Mouse (Mus musculus) CH12.LX (cell line): ENCODE data around the gene Grin2a. TPM values are rescaled to one million over a fixed set of nuclear protein-coding genes. Genes with fewer than 3 reads are reported as not detected.

ENCODE experiments used
- DNase-seq: peaks from one replicate; pipeline ENCODE4 v3.0.0-alpha.2; 2013; ENCODE audit errors: extremely low read depth
- H3K27ac ChIP-seq: 2 replicates; pipeline ENCODE4 v1.5.1; 2012; ENCODE audit warnings: low read depth, mild to moderate bottlenecking, control low read depth, moderate library complexity; ENCODE audit not compliant: insufficient read depth
- H3K27me3 ChIP-seq: replicated peaks from 2 replicates; pipeline ENCODE3; 2012; ENCODE audit warnings: inconsistent platforms
- H3K36me3 ChIP-seq, 2 experiments: replicated peaks in 1 of 2; 2 replicates each; pipeline versions ENCODE3 to v1.6.1; 2012; ENCODE audit warnings: inconsistent platforms in 1 of 2, low read length in 1 of 2, mild to moderate bottlenecking in 1 of 2, mixed read lengths in 1 of 2, moderate library complexity in 1 of 2; ENCODE audit not compliant: control insufficient read depth in 1 of 2, insufficient read depth in 1 of 2
- H3K4me1 ChIP-seq, 2 experiments: 2 replicates each; pipeline ENCODE4 v1.6.1; 2012; ENCODE audit warnings: inconsistent platforms in 1 of 2, moderate library complexity in 1 of 2; ENCODE audit not compliant: insufficient read depth in 2 of 2, control insufficient read depth in 1 of 2
- H3K4me2 ChIP-seq: 2 replicates; pipeline ENCODE4 v1.6.1; 2012; ENCODE audit warnings: low read depth, mild to moderate bottlenecking, control low read depth; ENCODE audit not compliant: poor library complexity, insufficient read depth, severe bottlenecking
- H3K4me3 ChIP-seq, 3 experiments: fragments of 150-350 bp in 1 of 3; sonication (generic) in 1 of 3; replicated peaks in 1 of 3; 2 replicates each; pipeline versions ENCODE3 to v1.5.1; 2011 to 2012; ENCODE audit warnings: low read depth in 2 of 3, low read length in 2 of 3, mild to moderate bottlenecking in 2 of 3, moderate library complexity in 2 of 3, control low read depth in 1 of 3, improper control_type of control experiment in 1 of 3, inconsistent platforms in 1 of 3, mixed read lengths in 1 of 3; ENCODE audit not compliant: poor library complexity in 1 of 3
- H3K79me2 ChIP-seq: replicated peaks from 2 replicates; pipeline ENCODE4 v1.6.1; 2012; ENCODE audit warnings: mild to moderate bottlenecking, moderate library complexity; ENCODE audit not compliant: control insufficient read depth, poor library complexity, insufficient read depth, severe bottlenecking; ENCODE audit errors: extremely low read depth
- H3K9ac ChIP-seq: 2 replicates; pipeline ENCODE4 v1.6.1; 2012; ENCODE audit warnings: low read depth, mild to moderate bottlenecking, control low read depth, moderate library complexity; ENCODE audit not compliant: insufficient read depth
- H3K9me3 ChIP-seq: replicated peaks from 2 replicates; pipeline ENCODE3; 2012; ENCODE audit warnings: low read length, inconsistent platforms, mixed read lengths
- BHLHE40 ChIP-seq: IDR thresholded peaks from 2 replicates; pipeline ENCODE4 v1.6.1; 2011; ENCODE audit warnings: mild to moderate bottlenecking, low read depth, low read length, improper control_type of control experiment
- CHD1 ChIP-seq: IDR thresholded peaks from 2 replicates; pipeline ENCODE4 v1.6.1; 2012; ENCODE audit warnings: low read depth, low read length, improper control_type of control experiment, inconsistent platforms
- CHD2 ChIP-seq: IDR thresholded peaks from 2 replicates; pipeline ENCODE4 v1.6.1; 2011; ENCODE audit warnings: low read length, improper control_type of control experiment
- ELF1 ChIP-seq: IDR thresholded peaks from 2 replicates; pipeline ENCODE4 v1.6.1; 2014; ENCODE audit warnings: low read depth, mild to moderate bottlenecking, inconsistent platforms, low read length, improper control_type of control experiment
- EP300 ChIP-seq: IDR thresholded peaks from 2 replicates; pipeline ENCODE4 v1.6.1; 2011; ENCODE audit warnings: low read length, improper control_type of control experiment
- GABPA ChIP-seq: IDR thresholded peaks from 2 replicates; pipeline ENCODE4 v1.6.1; 2012; ENCODE audit warnings: low read depth, low read length, improper control_type of control experiment, inconsistent platforms; ENCODE audit not compliant: insufficient replicate concordance
- HCFC1 ChIP-seq: IDR thresholded peaks from 2 replicates; pipeline ENCODE4 v1.6.1; 2012; ENCODE audit warnings: low read depth, mild to moderate bottlenecking, inconsistent platforms, low read length, improper control_type of control experiment
- IRF4 ChIP-seq: IDR thresholded peaks from 2 replicates; pipeline ENCODE4 v1.6.1; 2014; ENCODE audit warnings: low read depth, mild to moderate bottlenecking, inconsistent platforms, low read length, improper control_type of control experiment
- KAT2A ChIP-seq: IDR thresholded peaks from 2 replicates; pipeline ENCODE4 v1.6.1; 2012; ENCODE audit warnings: low read length, improper control_type of control experiment, inconsistent platforms; ENCODE audit not compliant: insufficient replicate concordance
- MAFK ChIP-seq: IDR thresholded peaks from 2 replicates; pipeline ENCODE4 v1.6.1; 2011; ENCODE audit warnings: low read length, improper control_type of control experiment; ENCODE audit not compliant: insufficient replicate concordance
- MXI1 ChIP-seq: IDR thresholded peaks from 2 replicates; pipeline ENCODE4 v1.6.1; 2011; ENCODE audit warnings: mild to moderate bottlenecking, low read depth, low read length, improper control_type of control experiment
- MYC ChIP-seq: IDR thresholded peaks from 2 replicates; pipeline ENCODE4 v1.6.1; 2011; ENCODE audit warnings: low read depth, mild to moderate bottlenecking, improper control_type of control experiment, low read length
- NELFE ChIP-seq: IDR thresholded peaks from 2 replicates; pipeline ENCODE4 v1.6.1; 2011; ENCODE audit warnings: low read depth, low read length, improper control_type of control experiment
- NRF1 ChIP-seq: IDR thresholded peaks from 2 replicates; pipeline ENCODE4 v1.6.1; 2014; ENCODE audit warnings: low read depth, mild to moderate bottlenecking, inconsistent platforms, low read length, improper control_type of control experiment, moderate library complexity
- PAX5 ChIP-seq: IDR thresholded peaks from 2 replicates; pipeline ENCODE4 v1.6.1; 2012; ENCODE audit warnings: low read length, inconsistent platforms, mixed read lengths
- POLR2A ChIP-seq: IDR thresholded peaks from 2 replicates; pipeline ENCODE4 v1.6.1; 2011; ENCODE audit warnings: low read depth, mild to moderate bottlenecking, improper control_type of control experiment, low read length
- POLR2AphosphoS2 ChIP-seq: IDR thresholded peaks from 2 replicates; pipeline ENCODE4 v1.6.1; 2011; ENCODE audit warnings: low read depth, low read length, improper control_type of control experiment
- RAD21 ChIP-seq: IDR thresholded peaks from 2 replicates; pipeline ENCODE4 v1.6.1; 2011; ENCODE audit warnings: low read depth, mild to moderate bottlenecking, low read length, improper control_type of control experiment, moderate library complexity
- SMC3 ChIP-seq: IDR thresholded peaks from 2 replicates; pipeline ENCODE4 v1.6.1; 2011; ENCODE audit warnings: low read depth, low read length, improper control_type of control experiment
- TBP ChIP-seq: conservative IDR thresholded peaks from 2 replicates; pipeline ENCODE4 v1.6.1; 2011; ENCODE audit warnings: low read depth, low read length, improper control_type of control experiment
- UBTF ChIP-seq: IDR thresholded peaks from 2 replicates; pipeline ENCODE4 v1.6.1; 2012; ENCODE audit warnings: low read depth, mild to moderate bottlenecking, inconsistent platforms, low read length, improper control_type of control experiment, moderate library complexity
- USF1 ChIP-seq: IDR thresholded peaks from 2 replicates; pipeline ENCODE4 v1.6.1; 2014; ENCODE audit warnings: low read depth, mild to moderate bottlenecking, inconsistent platforms, low read length, improper control_type of control experiment
- USF2 ChIP-seq: conservative IDR thresholded peaks from 2 replicates; pipeline ENCODE4 v1.6.1; 2011; ENCODE audit warnings: low read depth, low read length, improper control_type of control experiment
- ZC3H11A ChIP-seq: IDR thresholded peaks from 2 replicates; pipeline ENCODE4 v1.6.1; 2012; ENCODE audit warnings: low read depth, mild to moderate bottlenecking, inconsistent platforms, low read length, improper control_type of control experiment
- ZKSCAN1 ChIP-seq: IDR thresholded peaks from 2 replicates; pipeline ENCODE4 v1.6.1; 2012; ENCODE audit warnings: low read depth, inconsistent platforms, low read length, improper control_type of control experiment, borderline replicate concordance
- dilution Hi-C: fragments of 300-500 bp; cut with MboI; formaldehyde crosslinking; loops from 2 replicates; pipeline ENCODE4 v1.14.3; 2020; ENCODE audit warnings: low sequenced_read_pairs; ENCODE audit not compliant: extremely low pct_unique_long_range_greater_than_20kb, extremely low pct_ligation_motif_present
- in situ Hi-C: fragments of 300-500 bp; cut with MboI; formaldehyde crosslinking; loops from 3 replicates; pipeline ENCODE4 v1.14.3; 2019; ENCODE audit warnings: low sequenced_read_pairs, low pct_ligation_motif_present, low pct_unique_long_range_greater_than_20kb, mixed read lengths
- polyA plus RNA-seq: library from polyadenylated mRNA; unstranded; fragments of >175 nt; gene quantifications from 2 replicates; pipeline ENCODE4 v1.2.1, GENCODE M21; 2012; ENCODE audit warnings: low read depth; ENCODE audit not compliant: insufficient read length
- total RNA-seq, 2 experiments: library from RNA; depleted of rRNA; stranded (reverse); fragments of 300-350 nt in 1 of 2; fragments of >200 nt in 1 of 2; gene quantifications; 2 replicates each; pipeline ENCODE4 v1.2.3; 2012 to 2014

Gene Grin2a
- total and polyA plus RNA-seq, 3 experiments, result not detected

GRCm38 (mm10) chr16:9679994-9680393 lies 315.4 kb downstream of the Grin2a start:
- Histone ChIP-seq H3K9ac (no peak overlapping the region), H3K79me2 (no peaks in the 10 kb centered on the region), H3K9me3 (no peaks in the 10 kb centered on the region), H3K4me3 (no peak overlapping the region), H3K4me1 (no peaks in the 10 kb centered on the region), H3K27ac (no peak overlapping the region), H3K36me3 (no peaks in the 10 kb centered on the region), H3K27me3 (no peaks in the 10 kb centered on the region), H3K4me2 (no peak overlapping the region)
- no peak for DNase-seq
- dilution Hi-C loops (no loop called here), in situ Hi-C loops (no loop called here)
- TF ChIP-seq SMC3, result no peak
- TF ChIP-seq POLR2A, result no peak
- TF ChIP-seq EP300, result no peak
- no peak for TF ChIP-seq CHD2
- no peak for TF ChIP-seq HCFC1
- TF ChIP-seq ZC3H11A, result no peak
- no peak for TF ChIP-seq USF1
- no peak for TF ChIP-seq PAX5
- no peak for TF ChIP-seq IRF4
- TF ChIP-seq ZKSCAN1, result no peak
- TF ChIP-seq MXI1, result no peak
- no peak for TF ChIP-seq UBTF
- no peak for TF ChIP-seq NELFE
- TF ChIP-seq NRF1, result no peak
- no peak for TF ChIP-seq CHD1
- TF ChIP-seq BHLHE40, result no peak
- no peak for TF ChIP-seq RAD21
- TF ChIP-seq ELF1, result no peak

GRCm38 (mm10) chr16:9678750-9679149 lies 316.6 kb downstream of the Grin2a start:
- H3K9me3 ChIP-seq, result no peaks in the 10 kb centered on the region
- no peak overlapping the region for H3K4me2 ChIP-seq
- H3K4me1 ChIP-seq, result no peaks in the 10 kb centered on the region
- no peak overlapping the region for H3K27ac ChIP-seq
- dilution Hi-C loops (no loop called here), in situ Hi-C loops (no loop called here)
- H3K4me3 ChIP-seq, result no peak overlapping the region
- H3K27me3 ChIP-seq, result no peaks in the 10 kb centered on the region
- no peaks in the 10 kb centered on the region for H3K36me3 ChIP-seq
- H3K9ac ChIP-seq, result no peak overlapping the region
- no peaks in the 10 kb centered on the region for H3K79me2 ChIP-seq
- TF ChIP-seq USF2 (no peak), MAFK (no peak), KAT2A (no peak), GABPA (no peak), POLR2A (no peak), POLR2AphosphoS2 (no peak), HCFC1 (no peak), RAD21 (no peak), IRF4 (no peak), NRF1 (no peak), TBP (no peak), MYC (no peak)
- DNase-seq, result no peak
